ENCODE assay signal across 13 mouse cellular contexts in genomic region chr12:117760846-117761245, GRCm38 (mm10).
"Had no signal": no experiment of that assay in that cellular context is flagged by ENCODE, and none has a peak within 500 bp of the region (broad histone marks: within the 10 kb centered on the region; RNA-seq: fewer than 3 reads in every experiment).

No protein-coding gene starts in this region.

- DNase-seq: lung, embryonic 14.5 days; lung, postnatal 10 days; lung, postnatal 4 days; midbrain, embryonic 14.5 days; right cerebral cortex, postnatal 14 days; thymus, adult 2 months; thymus, postnatal 25 days; thymus, postnatal 4 days had no signal

- H3K9ac ChIP-seq: lung, embryonic 14.5 days; midbrain, embryonic 12.5 days; neural tube, embryonic 12.5 days; stomach, embryonic 15.5 days had no signal

- H3K4me2 ChIP-seq: lung, embryonic 14.5 days; midbrain, embryonic 12.5 days; neural tube, embryonic 12.5 days; stomach, embryonic 15.5 days had no signal

- H3K9me3 ChIP-seq: midbrain, embryonic 10.5 days; midbrain, embryonic 12.5 days; neural tube, embryonic 12.5 days; stomach, embryonic 15.5 days had no signal

- H3K36me3 ChIP-seq: midbrain, embryonic 10.5 days; stomach, embryonic 15.5 days had no signal

- H3K4me1 ChIP-seq: neural tube, embryonic 12.5 days; stomach, embryonic 15.5 days had no signal

- H3K27ac ChIP-seq: midbrain, embryonic 10.5 days; midbrain, embryonic 12.5 days; neural tube, embryonic 12.5 days; stomach, embryonic 15.5 days; stomach, postnatal 0 days had no signal

- H3K4me3 ChIP-seq: midbrain, embryonic 10.5 days; midbrain, embryonic 12.5 days; neural tube, embryonic 12.5 days; stomach, embryonic 15.5 days had no signal

- H3K27me3 ChIP-seq: neural tube, embryonic 12.5 days; stomach, embryonic 15.5 days had no signal
